Mouse (Mus musculus): Measurements from ENCODE around the gene Spata21.

The Spata21 gene

DNA sequence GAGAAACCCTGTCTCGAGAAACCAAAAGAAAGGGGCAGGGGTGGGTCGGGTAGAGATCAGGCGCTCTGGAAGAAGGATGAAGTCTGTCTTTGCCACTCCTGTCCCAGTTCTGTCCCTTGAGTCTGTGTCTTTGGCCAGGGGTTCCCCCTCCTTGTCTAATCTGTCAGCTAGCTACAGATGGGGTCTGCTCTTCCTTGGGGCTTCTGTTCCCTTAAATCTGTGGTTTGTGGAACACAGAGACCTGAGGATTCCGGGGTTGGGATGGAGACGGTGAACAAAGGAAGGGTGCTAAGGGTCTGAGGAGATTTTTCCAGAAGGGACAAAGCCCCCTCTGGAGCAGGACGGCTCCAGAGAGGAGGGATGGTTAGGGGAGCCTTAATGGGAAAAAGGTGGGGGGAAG, at the start of gene Spata21:
Spata21 (plus strand) TSS at position 301 of the 400 bp plus-strand sequence.
- DNase-seq (ENCODE audit: low spot score) = no peak

DNA sequence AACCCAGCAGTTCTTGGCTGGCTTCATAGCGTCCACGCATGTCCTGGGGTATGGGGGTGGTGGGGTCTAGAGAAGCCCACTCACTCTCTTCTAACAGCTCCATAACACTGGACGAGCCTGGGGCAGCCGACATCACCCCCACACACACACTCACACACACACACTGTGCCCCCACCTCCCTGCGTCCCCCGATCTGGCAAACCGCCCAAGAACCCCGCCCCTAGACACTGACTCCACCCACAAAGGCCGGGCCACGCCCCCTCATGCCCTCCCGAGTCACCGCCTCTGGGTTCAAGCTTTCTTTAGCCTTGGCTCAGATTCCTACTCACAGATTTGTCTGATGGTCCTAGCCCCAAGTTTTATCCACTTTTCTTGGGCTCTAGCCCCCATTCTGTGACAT, 47.0 kb upstream of the Spata21 start:
- DNase-seq (ENCODE audit: low spot score) = no peak

DNA sequence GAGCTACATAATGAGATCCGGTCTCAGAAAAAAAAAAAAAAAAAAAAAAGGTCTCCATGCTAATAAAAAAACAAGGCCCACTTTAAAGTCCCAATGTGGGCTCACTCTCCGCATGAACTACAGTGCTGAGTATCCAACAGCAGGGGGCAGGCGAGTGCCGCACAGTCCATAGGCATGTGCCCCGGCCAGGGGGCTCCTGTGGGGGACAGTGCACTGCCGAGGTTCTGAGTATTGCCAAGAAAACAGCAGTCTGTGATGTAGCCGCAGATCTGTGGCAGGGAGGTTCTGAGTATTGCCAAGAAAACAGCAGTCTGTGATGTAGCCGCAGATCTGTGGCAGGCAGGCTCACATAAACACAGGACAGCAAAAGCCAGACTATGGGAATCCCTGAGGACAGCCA, 43.3 kb upstream of the Spata21 start:
- no peak for DNase-seq (ENCODE audit: low spot score)

DNA sequence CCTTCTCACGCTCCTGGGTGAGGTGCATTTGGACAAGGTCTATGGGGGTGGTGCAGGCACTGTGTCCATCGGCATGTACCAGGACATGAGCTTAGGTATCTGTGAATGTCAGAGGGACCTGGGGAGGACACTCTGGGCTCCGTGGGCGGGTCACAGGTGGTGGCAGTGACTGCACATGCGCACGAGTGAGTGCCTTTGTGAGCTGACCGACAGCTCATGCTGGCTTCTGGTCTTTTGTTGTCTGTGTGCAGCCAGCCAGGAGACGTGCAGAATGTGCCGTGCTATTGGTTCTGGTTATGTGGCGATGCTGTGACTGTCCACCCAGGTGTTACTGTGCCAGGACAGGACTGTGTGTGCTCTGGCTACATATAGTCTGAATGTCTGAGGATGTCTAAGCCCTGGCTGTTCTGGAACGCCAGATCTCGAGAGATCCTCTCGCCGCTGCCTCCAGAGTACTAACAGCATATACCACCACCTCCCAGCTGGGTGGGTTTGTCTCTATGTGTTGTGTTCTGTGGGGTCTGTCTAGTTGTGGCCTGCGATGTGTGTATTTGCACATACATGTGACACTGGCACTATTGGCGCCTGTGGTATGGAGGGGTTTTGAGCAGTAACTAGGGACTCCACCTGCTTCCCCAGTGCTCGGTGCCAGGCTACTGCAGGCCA, 39.2 kb upstream of the Spata21 start:
- no peak for DNase-seq (ENCODE audit: low spot score)

DNA sequence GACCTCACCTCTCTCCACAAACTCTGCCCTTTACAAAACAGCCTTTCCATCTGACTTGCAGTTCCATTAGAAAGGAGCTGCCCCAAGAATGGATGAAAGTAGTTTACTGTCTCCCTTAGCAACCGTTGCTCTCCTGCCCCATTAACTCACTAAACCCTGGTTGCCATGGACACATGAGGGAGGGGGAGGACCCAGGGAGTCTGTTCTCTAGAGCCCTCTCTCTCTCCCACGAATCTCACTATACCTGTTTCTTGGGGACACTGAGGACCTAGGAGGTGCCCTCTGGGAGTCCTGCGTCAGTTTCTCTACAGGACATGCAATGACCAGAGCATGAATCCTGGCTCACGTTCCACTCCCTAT, 38.7 kb upstream of the Spata21 start:
- peak; percentile 59 for DNase-seq (ENCODE audit: low spot score)

DNA sequence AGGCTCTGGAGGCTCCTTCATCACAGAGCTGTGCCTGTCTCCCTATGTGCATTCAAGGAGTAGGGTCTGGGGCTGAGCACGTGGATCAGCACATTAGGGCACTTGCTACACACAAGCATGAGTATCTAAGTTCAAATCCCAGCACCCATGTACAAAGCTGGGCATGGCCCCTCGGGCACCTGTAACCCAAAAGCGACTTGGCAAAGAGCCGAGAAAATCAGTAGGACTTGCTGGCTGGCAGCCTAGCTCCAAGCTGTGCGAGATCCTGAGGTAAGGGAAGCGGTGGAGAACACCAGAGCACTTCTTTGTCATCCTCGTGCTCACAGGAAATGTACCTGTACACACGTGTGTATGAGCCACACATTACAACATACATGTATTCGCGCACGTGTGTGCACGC, 35.7 kb upstream of the Spata21 start:
- no peak for DNase-seq (ENCODE audit: low spot score)

DNA sequence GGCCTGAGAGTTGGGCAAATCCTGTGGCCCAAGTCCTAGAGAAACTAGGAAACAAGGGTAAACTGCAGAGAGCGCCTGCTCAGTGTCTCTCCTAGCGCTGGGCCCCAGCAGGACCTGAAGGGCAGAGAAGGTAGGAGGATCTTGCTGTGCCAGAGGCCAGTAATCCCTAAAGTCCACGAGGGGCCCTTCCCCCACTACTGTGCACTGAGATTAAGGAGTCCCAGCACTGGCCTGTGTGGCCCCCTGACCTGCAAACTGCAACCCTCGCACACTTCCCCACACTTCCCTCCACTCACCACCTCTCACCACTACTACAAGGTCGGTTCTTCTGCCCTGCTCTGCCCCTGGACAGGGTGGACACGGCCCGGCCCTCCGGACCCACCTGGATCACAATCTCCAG, 35.0 kb upstream of the Spata21 start:
- DNase-seq (ENCODE audit: low spot score) = no peak

DNA sequence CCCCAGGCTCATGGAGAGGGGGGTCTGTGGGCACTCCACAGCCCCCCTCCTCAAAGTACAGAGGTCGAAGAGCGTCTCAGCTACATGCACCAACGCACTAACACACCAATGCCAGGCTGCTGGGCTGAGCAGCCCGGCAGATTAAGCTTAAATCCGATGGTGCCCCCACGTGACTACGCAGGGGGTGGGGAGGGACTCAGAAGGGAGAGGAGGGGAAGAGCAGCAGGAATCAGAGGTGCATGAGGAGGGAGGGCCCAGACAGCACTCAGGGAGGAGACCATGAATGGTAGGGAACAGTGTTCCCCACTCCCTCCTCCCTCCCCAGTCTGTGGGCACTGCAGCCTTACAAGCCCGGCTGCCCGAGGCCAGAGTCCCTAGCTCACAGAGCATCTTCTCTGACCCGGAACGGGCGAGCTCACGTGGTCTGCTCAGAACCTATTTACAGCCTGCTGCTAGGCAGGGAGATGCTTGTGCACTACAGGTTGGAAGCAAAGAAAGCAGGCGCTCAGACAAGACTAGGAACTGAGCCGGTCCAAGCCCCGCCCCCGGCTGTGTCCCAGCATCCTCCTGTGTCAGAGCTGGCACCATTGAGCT, 34.5 kb upstream of the Spata21 start:
- DNase-seq (ENCODE audit: low spot score) = peak; percentile 80

DNA sequence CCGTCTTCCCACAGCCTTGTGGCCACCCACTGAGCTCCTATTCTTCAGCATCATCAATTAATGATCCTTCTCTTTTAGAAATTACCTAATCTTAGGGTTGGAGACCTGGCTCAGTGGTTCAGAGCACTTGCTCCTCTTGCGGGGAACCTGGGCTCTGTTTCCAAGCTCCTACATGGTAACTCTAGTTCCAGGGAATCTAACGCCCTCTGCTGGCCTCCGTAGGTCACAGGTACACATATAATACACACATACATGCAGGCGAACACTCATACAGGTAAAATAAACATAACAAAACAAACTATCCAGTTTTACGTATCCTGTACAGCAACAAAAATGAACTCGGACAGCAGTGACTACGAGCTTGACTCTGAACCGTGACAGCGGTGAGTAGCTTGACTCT, 31.2 kb upstream of the Spata21 start:
- DNase-seq (ENCODE audit: low spot score) = no peak

DNA sequence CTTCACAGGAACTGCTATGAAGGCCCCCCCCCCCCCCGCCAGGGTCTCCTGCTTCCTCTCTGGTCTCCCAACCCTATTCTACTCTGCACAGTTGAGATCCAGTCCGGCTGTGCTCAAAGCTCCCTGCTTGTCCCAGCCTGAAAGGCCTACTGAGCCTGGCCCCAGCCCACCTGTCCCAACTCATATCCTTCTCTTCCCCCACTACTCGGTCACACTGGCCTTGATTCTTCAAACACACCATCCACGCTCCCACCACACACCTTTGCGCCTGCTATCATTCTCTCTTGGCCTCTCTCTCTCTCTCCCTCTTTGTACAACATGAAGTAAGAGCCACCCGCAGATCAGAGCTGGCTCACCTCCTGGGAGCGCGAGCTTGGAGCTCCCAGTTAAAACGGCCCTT, 29.3 kb upstream of the Spata21 start:
- no peak for DNase-seq (ENCODE audit: low spot score)

DNA sequence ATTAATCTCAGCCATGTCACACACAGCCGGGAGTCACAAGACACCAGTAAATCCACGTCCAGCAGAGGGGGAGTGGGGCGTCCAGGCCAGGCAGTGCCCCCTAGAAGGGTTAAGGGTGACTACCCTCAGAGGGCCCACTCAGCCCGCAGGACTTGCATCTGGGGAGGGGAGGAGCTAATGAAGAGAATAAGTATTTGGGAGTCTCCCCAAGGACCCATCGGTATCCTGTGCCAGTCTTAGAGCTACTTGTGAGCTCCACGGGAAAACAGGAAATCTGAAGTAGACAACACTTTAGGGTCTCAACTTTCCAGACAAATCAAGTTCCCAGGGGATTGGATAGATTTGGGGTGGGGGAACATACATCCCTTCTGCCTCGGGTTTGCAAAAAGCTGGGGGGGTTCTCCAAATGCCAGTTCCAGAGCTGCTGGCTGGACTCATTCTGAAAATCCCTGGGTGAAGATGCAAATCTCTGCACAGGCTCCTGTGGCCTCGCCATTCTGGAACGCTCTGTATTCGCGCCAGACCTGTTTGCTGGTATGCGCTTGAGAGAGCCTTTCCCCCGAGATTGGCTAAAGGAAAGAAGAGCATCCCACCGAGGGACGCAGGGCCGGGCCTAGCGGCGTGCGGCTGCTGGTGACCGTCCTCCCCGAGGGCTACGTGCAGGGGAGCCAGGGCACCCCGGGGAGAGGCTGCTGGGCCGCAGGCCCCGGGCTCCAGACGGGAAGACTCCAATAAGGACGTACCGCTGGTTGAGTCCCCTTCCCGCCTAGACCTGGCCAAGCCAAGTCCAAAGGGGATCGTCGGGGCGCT, 28.3 kb upstream of the Spata21 start:
- DNase-seq (ENCODE audit: low spot score) = no peak

DNA sequence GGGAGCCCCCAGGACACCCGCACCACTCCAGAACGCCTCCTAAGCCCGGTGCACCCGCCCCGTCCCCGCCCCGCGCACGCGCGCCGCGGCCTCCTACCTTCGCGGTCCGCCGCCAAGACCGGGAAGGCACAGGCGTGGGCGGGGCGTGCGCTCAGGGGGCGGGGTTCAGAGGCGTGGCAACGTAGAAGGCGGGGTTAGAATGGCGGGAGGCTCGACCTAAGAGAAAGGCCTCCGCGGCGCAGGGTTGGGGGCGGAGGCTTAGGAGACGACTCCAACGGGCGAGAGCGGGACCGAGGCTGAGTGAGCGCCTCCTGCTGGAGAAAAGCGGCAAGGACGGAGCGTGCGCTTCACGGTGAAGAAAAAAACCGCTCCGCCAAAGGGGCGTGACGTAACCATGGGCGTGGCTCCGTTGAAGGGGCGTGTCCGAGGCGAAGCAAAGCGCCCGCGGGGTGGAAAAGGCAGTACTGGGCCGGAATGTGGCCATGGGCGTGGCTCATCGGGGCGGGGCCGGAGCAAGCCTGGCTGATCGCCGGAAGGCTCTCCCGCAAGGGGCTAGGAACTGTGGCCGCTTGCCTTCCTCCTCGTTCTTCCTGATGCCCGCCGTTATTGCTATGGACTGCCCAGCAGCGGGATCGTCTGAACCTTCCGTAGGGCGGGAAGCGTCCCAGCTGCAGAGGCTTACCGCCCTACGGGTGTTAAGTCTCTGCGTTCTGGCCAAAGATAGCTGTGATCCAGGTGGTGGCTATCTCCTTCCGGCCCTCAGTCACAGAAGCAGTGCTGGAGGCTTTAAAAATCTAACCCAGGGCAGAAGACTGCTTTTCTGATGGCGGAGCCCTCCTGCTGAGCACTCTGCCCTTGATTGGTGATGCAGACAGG, 27.5 kb upstream of the Spata21 start, which contains the start of gene Crocc:
Crocc (minus strand) TSS at position 125 of the 876 bp plus-strand sequence.
- DNase-seq (ENCODE audit: low spot score) = peak; percentile 99

DNA sequence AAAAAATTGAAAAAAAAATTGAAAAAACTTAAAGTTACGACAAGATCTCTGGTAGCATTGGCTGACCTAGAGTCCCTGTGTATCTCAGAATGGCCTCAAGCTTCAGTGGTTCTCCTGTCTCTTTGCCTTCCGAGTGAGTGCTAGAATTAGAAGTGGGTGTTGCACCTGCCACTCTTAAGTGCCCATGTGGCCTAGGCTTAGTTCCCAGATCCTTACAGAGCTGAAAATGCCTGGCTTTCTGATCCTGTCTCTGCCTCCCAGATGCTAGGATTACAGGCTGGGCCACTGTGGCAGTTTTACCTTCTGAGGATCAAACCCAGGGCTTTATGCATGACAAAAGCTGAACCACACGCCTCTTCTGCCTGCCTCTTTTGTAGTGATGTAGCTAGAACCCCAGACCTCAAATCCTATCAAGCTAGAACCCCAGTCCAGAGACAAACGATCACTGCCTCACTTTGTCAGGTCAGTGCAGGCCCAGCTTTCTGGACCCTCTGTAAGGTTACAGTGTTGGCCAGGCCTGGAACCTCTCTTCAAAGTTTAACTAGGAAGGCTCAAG, 24.0 kb upstream of the Spata21 start:
- no peak for DNase-seq (ENCODE audit: low spot score)

DNA sequence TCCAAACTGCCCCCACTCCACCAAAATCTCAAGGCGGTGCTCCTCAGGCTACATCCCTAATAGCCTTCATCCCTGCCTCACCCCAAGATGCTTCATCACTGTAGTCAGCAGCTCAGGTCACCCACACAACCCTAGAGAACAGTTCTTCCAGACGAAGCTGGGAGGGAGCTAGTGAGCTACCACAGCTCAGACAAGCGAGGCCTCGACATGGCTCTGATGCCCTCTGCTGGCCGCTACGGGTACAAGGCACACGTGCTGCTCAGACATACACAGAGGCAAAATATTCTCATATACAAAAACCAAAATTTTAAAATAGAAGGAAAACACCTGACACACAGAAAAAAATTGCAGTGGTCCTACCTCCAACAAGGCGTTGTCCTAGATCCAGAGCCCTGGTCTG, 23.0 kb upstream of the Spata21 start:
- peak; percentile 87 for DNase-seq (ENCODE audit: low spot score)

DNA sequence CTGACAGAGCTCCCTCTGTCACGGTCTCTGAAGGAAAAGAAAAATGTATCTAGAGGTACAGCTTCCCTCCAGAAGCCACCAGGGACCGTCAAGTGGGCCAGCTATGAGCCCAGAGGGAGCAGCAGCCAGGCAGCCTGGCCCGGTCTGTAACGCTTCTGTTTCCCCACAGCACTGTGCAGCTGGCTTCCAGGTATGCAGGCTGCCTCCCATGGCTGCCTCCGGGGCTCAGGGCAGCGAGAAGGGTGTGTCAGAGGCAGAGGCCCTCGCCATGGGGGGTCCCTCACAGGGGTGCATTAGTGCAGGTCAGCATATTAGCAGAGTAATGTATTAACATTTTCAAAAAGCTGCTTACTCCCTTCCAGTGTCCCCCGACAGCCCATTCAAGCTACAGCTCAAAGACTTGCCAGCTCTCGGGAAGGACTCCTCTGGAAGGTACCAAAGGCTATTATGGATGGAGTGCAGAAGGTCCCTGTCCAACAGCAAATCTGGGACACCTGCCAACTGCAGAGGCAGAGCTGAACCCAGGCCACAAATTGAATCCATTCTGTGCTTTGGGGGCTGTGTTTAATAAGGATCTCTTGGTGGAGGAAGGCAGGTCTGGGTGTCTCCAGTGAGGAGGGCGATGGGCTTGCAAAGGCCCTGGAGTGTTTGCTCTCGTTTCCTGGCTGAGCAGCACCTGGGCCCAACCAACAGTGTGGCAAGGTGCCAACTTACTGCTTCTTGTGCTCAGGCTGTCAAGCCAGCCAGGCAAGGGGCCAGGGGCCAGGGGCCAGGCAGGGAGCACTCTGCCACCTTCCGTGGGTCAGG, 21.2 kb upstream of the Spata21 start:
- no peak for DNase-seq (ENCODE audit: low spot score)

DNA sequence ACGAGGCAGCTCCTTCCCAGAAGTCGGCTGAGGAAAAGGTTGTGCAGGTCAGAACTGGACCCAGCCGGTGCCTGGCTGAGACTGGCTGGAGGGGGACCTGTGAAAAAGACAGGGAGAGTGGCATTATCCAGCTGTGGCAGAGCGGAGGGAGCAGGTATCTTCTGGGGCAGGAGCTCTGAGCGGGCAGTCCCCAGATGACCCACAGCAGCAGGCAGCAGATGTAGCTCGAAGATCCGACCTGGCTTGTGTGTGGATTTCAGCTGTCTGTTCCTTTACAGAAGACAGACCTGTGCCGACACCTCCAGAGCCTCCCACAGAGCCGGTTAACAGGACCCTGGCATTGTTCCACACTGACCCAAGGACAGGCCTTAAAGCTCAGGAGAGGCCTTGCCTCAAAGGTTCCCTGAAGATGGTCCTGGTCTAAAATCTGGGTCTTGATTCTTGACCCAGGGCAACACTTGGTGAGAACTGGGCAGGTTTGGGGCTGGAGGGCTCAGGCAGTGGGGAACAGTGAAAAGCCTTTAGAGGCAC, 20.6 kb upstream of the Spata21 start:
- DNase-seq (ENCODE audit: low spot score) = no peak

DNA sequence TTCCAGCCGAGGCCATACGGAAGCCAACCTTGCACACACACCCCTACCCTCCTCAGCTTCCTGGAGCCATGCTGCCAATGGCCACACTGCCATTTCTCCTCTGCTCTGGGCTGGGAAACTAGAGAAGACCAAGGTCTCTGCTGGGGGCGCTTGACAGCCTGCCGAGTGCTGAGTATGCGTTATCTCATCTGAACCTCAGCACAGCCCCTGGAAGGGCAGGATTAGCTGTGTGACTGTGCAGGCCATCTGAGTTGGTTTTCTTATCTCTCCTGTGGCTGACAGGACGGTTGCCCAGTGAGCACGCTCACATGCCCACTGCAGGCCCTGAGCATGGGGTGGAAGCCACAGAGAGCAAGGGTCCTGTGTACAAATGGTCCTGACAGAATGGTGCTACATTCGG, 19.5 kb upstream of the Spata21 start:
- no peak for DNase-seq (ENCODE audit: low spot score)

DNA sequence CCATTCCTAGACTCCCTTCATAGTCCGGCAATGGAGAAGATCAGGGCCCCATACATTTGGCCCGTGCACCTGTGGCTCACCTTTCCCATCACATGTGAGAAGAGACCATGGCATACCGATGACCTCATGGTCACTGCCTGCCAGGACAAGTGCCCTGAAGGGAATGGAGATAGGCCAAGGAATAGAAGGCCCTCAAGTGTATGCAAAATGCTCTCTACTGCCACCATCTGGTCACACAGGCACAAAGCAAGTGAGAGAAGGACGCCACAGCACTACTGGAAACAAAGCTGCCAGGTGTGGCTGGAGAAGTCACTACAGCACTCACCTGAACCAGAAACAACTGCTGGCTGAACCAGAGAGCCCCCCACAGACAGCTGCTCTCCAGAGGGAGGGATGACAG, 18.4 kb upstream of the Spata21 start:
- no peak for DNase-seq (ENCODE audit: low spot score)

DNA sequence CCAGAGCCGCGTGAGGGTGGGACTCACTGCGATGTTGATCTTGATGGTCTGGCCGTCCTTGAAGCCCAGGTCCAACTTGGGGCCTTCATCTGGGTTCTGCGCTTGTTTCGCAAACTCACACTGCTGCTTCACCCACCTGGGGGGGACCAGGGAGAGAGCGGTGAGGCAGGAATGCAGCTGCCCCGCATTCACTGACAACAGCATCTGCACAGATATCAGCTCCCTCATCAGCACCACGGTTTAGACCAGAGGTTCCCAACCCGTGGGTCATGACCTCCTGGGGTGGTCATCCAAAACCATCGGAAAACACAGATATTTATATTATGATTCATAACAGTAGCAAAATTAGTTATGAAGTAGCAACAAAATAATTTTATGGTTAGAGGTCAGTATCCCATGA, 15.6 kb upstream of the Spata21 start:
- no peak for DNase-seq (ENCODE audit: low spot score)

DNA sequence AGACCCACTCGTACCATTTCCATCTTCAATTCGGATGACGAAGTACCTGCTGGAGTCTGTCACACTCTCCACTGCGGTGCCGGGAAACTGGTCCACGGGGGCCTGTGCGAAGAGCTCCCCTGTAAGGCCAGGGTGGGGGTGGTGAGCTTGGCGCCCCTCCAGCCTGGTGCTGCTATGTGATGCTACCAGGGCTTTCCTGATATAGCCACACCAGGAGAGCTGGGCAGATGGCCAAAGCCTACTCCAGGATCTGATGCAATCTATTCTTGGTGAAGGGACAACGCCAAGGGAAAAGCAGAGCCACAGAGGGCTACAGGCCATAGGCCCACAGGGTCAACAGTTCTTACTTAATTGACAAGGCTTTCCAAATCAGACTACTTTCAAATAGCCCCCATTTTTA, 14.5 kb upstream of the Spata21 start:
- peak; percentile 72 for DNase-seq (ENCODE audit: low spot score)

DNA sequence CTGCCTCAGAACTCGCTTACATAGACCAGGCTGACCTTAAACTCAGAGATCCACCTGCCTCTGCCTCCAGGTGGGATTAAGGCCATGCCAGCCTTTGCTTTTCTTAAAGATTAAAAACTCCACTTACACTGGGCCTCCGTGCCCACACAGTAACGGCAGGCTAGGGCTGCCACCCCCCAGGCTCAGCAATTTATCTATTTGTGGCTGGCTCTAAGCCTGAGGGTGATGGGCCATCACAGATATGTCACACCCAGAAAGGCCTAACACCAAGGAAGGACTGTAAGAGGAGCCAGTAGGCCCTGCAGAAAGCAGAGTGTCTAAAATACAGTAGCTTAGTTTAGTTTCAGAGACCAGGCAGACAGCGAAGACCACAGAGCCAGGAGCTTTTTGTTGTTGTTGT, 14.0 kb upstream of the Spata21 start:
- DNase-seq (ENCODE audit: low spot score) = no peak
